Mouse (Mus musculus) lung, adult 2 months (tissue): Measurements from ENCODE around the gene Lcorl.

Experiments used
- CTCF ChIP-seq: fragments of 200-500 bp; IDR thresholded peaks from 2 replicates; pipeline ENCODE4 v1.5.1; 2011; ENCODE audit warnings: mild to moderate bottlenecking, low read length, control low read depth; ENCODE audit not compliant: insufficient read depth
- POLR2A ChIP-seq: fragments of 200-500 bp; IDR thresholded peaks from 2 replicates; pipeline ENCODE4 v1.6.1; 2011; ENCODE audit warnings: low read depth, mild to moderate bottlenecking, control low read depth, low read length, borderline replicate concordance; ENCODE audit errors: extremely low read depth

DNA sequence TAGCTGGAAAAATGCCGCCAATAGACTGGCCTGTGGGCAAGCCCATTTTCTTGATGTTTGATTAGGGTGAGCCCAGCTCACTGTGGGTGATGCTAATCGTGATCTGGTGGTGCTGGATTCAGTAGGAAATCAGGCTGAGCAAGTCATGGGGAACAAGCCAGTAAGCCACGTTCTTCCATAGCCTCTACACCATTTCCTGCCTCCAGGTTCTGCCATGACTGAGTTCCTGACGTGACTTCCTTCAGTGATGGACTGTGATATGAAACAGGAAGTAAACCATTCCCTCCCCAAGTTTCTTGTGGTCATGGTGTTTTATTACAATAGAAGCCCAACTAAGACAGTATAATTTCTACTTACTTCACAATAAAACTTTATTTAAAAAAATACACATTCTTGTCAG lies 179.8 kb downstream of the Lcorl start:
- TF ChIP-seq POLR2A (no peak), CTCF (no peak)
